Mouse (Mus musculus) kidney, embryonic 14.5 days (tissue): ENCODE measurements at regions not wholly inside any gene's neighbourhood (a gene's known extent, or its start where the extent isn't known, plus 50 kb on each side); places are given as distances from the start of the nearest gene placed in this dataset.

Experiments
- ATAC-seq: fragments of 200-750 bp; cut with Nextera tagmentation; 2 replicates; pipeline ENCODE4 v1.8.0; 2017; ENCODE audit warnings: moderate number of reproducible peaks, mild to moderate bottlenecking, moderate TSS enrichment, moderate library complexity; ENCODE audit not compliant: low FRiP score, low TSS enrichment
- H3K27ac ChIP-seq: fragments of 300-500 bp; sonication (generic); 2 replicates; pipeline ENCODE4 v1.5.1; 2014; ENCODE audit warnings: low read depth, mild to moderate bottlenecking, low read length, moderate library complexity, mixed read lengths
- H3K27me3 ChIP-seq: fragments of 300-500 bp; sonication (generic); 2 replicates; pipeline ENCODE4 v1.6.1; 2014; ENCODE audit warnings: mild to moderate bottlenecking, low read length; ENCODE audit not compliant: control insufficient read depth, insufficient read depth
- H3K36me3 ChIP-seq: fragments of 300-500 bp; sonication (generic); 2 replicates; pipeline ENCODE4 v1.6.1; 2014; ENCODE audit warnings: low read length, mixed read lengths; ENCODE audit not compliant: control insufficient read depth, insufficient read depth
- H3K4me1 ChIP-seq: fragments of 300-500 bp; sonication (generic); 2 replicates; pipeline ENCODE4 v1.6.1; 2014; ENCODE audit warnings: low read length, mixed read lengths; ENCODE audit not compliant: control insufficient read depth, insufficient read depth
- H3K4me2 ChIP-seq: fragments of 300-500 bp; sonication (generic); replicated peaks from 2 replicates; pipeline ENCODE4 v1.6.1; 2014; ENCODE audit warnings: low read depth, mild to moderate bottlenecking, low read length
- H3K4me3 ChIP-seq: fragments of 300-500 bp; sonication (generic); 2 replicates; pipeline ENCODE4 v1.5.1; 2014; ENCODE audit warnings: mild to moderate bottlenecking, low read length
- H3K9ac ChIP-seq: fragments of 300-500 bp; sonication (generic); 2 replicates; pipeline ENCODE4 v1.6.1; 2014; ENCODE audit warnings: low read depth, mild to moderate bottlenecking, low read length, moderate library complexity
- H3K9me3 ChIP-seq: fragments of 300-500 bp; sonication (generic); 2 replicates; pipeline ENCODE4 v1.6.1; 2016; ENCODE audit warnings: low read length; ENCODE audit not compliant: control insufficient read depth
- WGBS: fragments of 180-500 bp; shearing (Covaris S2); extraction: QIAGEN DNeasy Blood & Tissue Kit; methylation state at CpG from one replicate; pipeline ENCODE4 v1.1.7; 2014; 5-methylcytosine and 5-hydroxymethylcytosine counted together

DNA sequence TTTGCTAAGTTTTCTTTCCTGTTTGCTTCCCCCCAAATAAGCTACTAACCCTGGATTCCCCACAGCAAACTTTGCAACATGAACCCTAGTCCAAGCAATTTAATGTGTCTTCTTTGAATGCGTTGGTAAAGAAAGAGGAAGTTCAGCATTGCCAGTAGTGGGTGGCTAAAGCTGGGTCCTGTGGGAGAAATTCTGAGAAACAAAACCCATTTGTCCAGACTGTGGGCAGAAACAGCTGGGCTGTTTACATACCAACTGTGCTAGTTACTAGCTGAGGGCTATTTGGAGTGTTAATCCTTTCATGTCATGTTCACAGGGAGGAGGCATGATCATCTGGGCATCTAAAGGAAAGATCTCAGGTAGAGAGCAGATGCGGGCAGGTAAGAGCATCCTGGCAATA is 51.8 kb upstream of the 1190002N15Rik start:
- Histone ChIP-seq H3K27ac (no peak overlapping the region), H3K4me3 (no peak overlapping the region), H3K4me2 (no peak overlapping the region), H3K9ac (no peak overlapping the region), H3K36me3 (no peaks in the 10 kb centered on the region), H3K4me1 (no peaks in the 10 kb centered on the region), H3K27me3 (no peaks in the 10 kb centered on the region), H3K9me3 (no peaks in the 10 kb centered on the region)
- WGBS = 90% methylated on average over 2 of the region's 2 CpGs
- no peak for ATAC-seq

DNA sequence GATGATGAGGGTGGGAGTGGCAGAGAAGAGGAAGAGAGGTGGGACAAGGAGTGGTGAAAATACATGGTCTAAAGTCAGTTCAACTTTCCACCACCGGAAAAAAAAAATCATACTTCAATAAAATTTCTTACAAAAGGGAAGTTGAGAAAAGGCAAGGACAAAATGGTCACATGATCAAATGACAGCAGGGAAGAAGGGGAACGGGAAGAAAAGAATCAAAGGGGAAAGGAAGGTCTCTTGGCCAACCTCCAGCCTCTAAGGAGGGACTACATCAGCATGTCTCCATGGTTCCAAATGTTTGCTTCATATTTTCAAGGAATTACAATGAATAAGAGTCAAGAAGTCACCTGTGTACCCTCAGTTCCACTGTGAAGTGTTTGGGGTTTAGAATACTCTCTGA is 64.7 kb upstream of the Slc9a9 start:
- no peaks in the 10 kb centered on the region for H3K4me1 ChIP-seq
- H3K9ac ChIP-seq = no peak overlapping the region
- H3K4me2 ChIP-seq = no peak overlapping the region
- H3K27me3 ChIP-seq = no peaks in the 10 kb centered on the region
- H3K27ac ChIP-seq = no peak overlapping the region
- no peaks in the 10 kb centered on the region for H3K36me3 ChIP-seq
- H3K9me3 ChIP-seq = no peaks in the 10 kb centered on the region
- no peak overlapping the region for H3K4me3 ChIP-seq
- ATAC-seq = no peak
- 90% methylated on average over 2 of the region's 2 CpGs for WGBS

DNA sequence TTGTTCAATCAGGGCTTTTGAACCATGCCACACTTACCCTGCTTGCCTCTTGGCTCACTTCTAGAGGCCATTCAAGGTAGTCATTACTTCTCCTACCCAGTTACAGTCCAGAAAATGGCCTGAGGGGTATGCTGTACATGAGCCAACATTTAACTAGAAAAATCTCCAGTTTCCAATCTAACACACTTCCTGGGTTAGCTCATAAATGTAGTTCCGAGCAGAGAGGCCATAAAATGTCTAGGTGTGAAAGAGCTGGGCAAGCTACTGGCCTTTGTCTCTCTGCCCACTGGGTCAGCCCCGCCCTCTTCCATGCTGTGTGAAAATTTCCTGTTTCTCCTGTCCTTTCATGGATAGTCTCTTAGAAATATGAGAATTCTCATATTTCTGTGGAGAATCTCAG is 63.3 kb upstream of the Slc9a9 start:
- Histone ChIP-seq H3K4me3 (no peak overlapping the region), H3K9me3 (no peaks in the 10 kb centered on the region), H3K4me1 (no peaks in the 10 kb centered on the region), H3K27ac (no peak overlapping the region), H3K9ac (no peak overlapping the region), H3K27me3 (no peaks in the 10 kb centered on the region), H3K36me3 (no peaks in the 10 kb centered on the region), H3K4me2 (no peak overlapping the region)
- no peak for ATAC-seq
- 54% methylated on average over 2 of the region's 2 CpGs for WGBS

DNA sequence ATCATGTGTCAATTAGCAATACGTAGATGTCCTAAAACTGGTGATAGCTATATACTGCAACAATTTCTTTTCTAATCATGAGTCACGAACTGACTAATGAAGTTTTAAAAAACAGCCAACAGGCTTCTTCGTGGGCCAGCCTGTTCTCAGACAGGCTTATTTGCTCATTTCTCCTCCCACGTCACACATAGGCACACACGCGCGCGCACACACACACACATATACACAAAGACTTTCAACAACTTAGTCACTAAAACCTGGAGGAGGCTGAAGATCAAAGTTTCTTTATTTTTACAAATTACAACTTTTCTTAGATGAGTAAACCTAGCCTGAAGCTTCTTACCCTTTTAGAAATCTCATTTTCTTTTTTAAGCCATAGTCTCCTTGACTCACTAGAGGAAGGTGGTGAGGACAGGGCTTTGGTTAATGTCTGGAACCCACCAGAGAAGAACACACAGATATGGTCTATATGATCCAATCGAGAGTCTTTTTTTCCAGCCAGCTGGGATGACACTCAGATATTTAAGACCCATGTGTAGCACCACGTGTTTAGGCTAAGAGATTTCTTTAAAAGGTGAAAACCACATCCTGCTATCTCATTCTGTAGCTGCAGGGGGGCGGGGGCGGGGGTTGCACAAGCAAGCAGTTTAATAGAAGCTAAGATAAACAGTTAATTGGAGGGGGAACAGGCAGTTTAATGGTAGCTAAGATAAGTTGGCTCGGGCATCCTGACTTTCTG is 62.5 kb upstream of the Slc9a9 start:
- no peaks in the 10 kb centered on the region for H3K4me1 ChIP-seq
- 75% methylated on average over 13 of the region's 13 CpGs for WGBS
- no peaks in the 10 kb centered on the region for H3K27me3 ChIP-seq
- no peak for ATAC-seq
- no peaks in the 10 kb centered on the region for H3K36me3 ChIP-seq
- no peaks in the 10 kb centered on the region for H3K9me3 ChIP-seq
- no peak overlapping the region for H3K4me2 ChIP-seq
- no peak overlapping the region for H3K27ac ChIP-seq
- no peak overlapping the region for H3K4me3 ChIP-seq
- no peak overlapping the region for H3K9ac ChIP-seq

DNA sequence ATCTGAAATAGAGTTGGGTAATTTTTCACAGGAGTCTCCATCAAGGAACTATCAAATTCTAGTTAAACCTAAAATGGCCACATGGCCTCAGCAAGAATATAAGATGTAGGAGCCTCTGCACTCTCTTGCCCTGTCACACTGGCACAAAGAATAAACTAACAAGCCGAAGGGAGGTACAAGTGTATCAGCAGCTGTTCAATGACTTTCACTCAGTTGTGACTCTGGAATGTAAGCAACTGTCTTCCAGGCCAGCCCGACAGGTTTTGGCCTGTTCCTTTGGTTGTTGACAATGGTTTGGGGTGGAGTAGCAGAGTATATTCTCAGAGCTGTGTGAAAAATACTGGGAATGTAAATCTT is 62.0 kb upstream of the Slc9a9 start:
- H3K27me3 ChIP-seq = no peaks in the 10 kb centered on the region
- no peak overlapping the region for H3K9ac ChIP-seq
- no peak for ATAC-seq
- no peak overlapping the region for H3K4me2 ChIP-seq
- H3K36me3 ChIP-seq = no peaks in the 10 kb centered on the region
- no peaks in the 10 kb centered on the region for H3K4me1 ChIP-seq
- H3K9me3 ChIP-seq = no peaks in the 10 kb centered on the region
- H3K4me3 ChIP-seq = no peak overlapping the region
- no peak overlapping the region for H3K27ac ChIP-seq
- WGBS = 63% methylated on average over 2 of the region's 2 CpGs

DNA sequence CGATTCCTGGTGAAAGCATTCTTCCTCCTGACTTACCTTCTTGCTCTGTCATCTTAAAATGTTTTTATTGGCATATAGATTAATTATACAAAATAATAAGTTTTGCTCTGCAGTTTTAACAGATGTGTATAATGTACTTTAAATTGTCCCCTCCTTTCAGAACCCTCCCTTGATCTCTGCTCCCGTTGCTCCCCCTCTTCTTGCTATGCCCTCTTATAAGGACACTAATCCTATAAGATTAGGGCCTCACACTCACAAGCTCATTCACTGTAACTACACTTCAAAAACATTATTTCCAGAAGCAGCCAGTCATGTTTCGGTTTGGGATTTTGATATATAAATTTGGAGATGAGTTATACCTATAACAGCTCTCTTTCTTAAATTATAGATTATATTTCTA is 59.6 kb upstream of the Slc9a9 start:
- 86% methylated on average over 3 of the region's 3 CpGs for WGBS
- H3K9me3 ChIP-seq = no peaks in the 10 kb centered on the region
- ATAC-seq = no peak

DNA sequence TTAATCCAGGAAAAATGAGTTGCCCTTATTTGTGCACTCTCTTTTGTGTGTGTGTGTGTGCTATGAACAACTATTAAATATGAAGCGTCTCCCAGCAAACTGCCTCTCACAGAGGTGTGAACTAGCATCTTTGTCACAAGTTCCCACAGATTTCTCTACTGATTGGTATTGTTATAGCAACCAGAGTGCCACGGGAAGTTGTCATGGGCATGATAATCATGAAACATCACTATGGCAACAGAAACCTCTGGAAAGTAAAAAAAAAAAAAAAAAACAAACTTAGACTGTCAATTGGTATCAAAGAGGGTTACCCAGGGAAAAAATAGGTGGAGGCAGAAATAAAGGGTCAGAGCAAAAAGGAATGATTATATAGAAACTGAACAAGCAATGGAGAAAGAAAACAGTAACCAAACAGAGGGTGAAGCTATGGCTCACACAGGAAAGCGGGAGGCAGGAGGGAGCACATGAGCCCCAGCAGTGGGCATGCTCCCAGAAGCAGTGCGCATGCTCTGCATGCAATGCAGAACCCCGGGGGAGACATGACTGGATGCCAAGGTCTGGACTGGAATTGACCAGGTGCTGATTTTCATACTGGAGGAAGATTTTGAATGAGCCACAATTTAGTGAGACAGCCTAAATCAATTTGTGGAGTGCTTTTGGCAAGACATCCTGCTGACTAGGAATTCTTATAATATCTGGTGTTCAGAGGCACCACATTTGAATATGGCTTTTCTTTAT is 58.9 kb upstream of the Slc9a9 start:
- H3K27ac ChIP-seq = no peak overlapping the region
- H3K36me3 ChIP-seq = no peaks in the 10 kb centered on the region
- no peak for ATAC-seq
- no peaks in the 10 kb centered on the region for H3K4me1 ChIP-seq
- H3K27me3 ChIP-seq = no peaks in the 10 kb centered on the region
- WGBS = 84% methylated on average over 5 of the region's 5 CpGs
- no peak overlapping the region for H3K9ac ChIP-seq
- no peaks in the 10 kb centered on the region for H3K9me3 ChIP-seq
- H3K4me3 ChIP-seq = no peak overlapping the region
- no peak overlapping the region for H3K4me2 ChIP-seq

More for the DNA sequence above, 59.6 kb upstream of the Slc9a9 start:
- no peaks in the 10 kb centered on the region for H3K27me3 ChIP-seq
- H3K4me2 ChIP-seq = no peak overlapping the region
- H3K27ac ChIP-seq = no peak overlapping the region
- no peaks in the 10 kb centered on the region for H3K36me3 ChIP-seq
- no peak overlapping the region for H3K9ac ChIP-seq
- H3K4me3 ChIP-seq = no peak overlapping the region
- no peaks in the 10 kb centered on the region for H3K4me1 ChIP-seq

DNA sequence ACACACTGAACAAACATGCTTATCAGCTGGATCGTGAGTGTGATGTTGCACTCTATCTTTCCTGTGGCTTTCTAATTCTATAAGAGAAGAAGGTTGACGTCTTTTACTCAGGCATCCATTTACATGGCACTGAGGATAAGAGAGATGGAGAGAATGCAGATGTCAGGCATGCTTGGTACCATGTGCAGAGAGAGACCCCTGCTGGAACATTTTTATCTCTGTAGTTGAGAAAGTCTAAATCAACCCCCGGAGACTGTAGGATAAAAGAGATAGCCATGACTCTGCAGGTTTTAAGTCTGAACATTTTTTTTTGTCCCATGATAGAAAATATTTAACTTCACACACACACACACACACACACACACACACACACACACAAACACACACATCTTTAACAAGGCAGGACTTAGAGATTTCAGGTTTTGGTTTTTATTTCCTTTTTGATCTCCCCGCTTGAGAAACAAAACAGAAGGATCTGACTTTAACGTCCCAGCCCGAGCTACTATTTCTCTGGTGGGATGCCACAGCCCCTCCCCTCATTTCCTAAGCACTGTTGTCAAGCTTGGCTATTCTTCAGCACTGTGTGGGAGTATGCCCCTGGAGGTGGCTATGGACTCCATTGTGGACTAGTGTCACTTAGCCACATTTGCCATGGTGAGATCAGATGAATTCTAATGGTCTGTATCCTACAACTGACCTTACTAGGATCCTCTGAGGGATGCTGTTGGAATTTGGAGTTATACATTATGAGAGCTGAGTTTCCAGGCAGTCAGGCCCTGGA is 55.6 kb upstream of the Slc9a9 start:
- H3K9me3 ChIP-seq = no peaks in the 10 kb centered on the region
- no peak overlapping the region for H3K27ac ChIP-seq
- 33% methylated on average over 6 of the region's 6 CpGs for WGBS
- no peaks in the 10 kb centered on the region for H3K36me3 ChIP-seq
- peak; percentile 73 for ATAC-seq
- H3K4me3 ChIP-seq = no peak overlapping the region
- no peaks in the 10 kb centered on the region for H3K27me3 ChIP-seq
- no peak overlapping the region for H3K4me2 ChIP-seq
- H3K4me1 ChIP-seq = no peaks in the 10 kb centered on the region
- H3K9ac ChIP-seq = no peak overlapping the region

DNA sequence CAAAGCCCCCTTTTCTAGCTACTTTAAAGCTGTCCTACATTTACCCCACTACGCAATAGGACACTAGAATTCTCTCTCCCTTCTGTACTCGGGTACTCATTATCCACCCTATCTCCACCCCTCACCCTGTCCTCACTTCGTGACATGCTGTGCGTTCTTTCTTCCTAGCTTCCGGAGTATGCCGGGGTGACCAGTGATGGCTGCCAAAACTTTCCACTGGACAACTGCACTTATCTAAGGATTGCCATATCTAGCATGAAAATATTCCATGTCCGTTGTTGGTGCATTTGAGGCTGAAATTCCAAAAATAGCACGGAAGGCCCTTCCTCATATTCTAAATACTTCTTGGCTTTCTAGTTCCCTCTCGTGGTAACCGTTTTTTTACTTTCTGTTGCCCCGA is 54.5 kb upstream of the Slc9a9 start:
- Histone ChIP-seq H3K9ac (no peak overlapping the region), H3K27me3 (no peaks in the 10 kb centered on the region), H3K4me1 (no peaks in the 10 kb centered on the region), H3K27ac (no peak overlapping the region), H3K36me3 (no peaks in the 10 kb centered on the region), H3K9me3 (no peaks in the 10 kb centered on the region), H3K4me3 (no peak overlapping the region), H3K4me2 (no peak overlapping the region)
- 88% methylated on average over 11 of the region's 11 CpGs for WGBS
- ATAC-seq = no peak
